Mouse (Mus musculus) left cerebral cortex, adult 18-20 months (tissue): ENCODE results near the gene 3110070M22Rik. TPM values are rescaled to one million over a fixed set of nuclear protein-coding genes. Genes with fewer than 3 reads are reported as not detected.
A peak's percentile ranks its signal among the peaks of the same experiment; 100 is the strongest.
"Not testable (repeated sequence)": the region's sequence is repeated elsewhere in the genome, so short reads cannot be mapped to it uniquely, and the experiment has no call there.

ENCODE experiments used
- DNase-seq, 2 experiments: peaks; one replicate each; pipeline ENCODE4 v3.0.0; 2021 to 2022; ENCODE audit warnings: low spot score in 2 of 2, mixed read lengths in 1 of 2
- long read RNA-seq, 2 experiments: library from polyadenylated mRNA; stranded (forward); transcript quantifications; one replicate each; pipeline ENCODE4 v2.0.0; 2021
- total RNA-seq, 2 experiments: library from RNA; stranded (reverse); gene quantifications; 2 replicates each; pipeline ENCODE4 v1.2.3; 2021

Gene 3110070M22Rik
- 1 to 10 TPM; 2.5 to 3.2 TPM for total RNA-seq
- long read RNA-seq, experiment 1 = 0 reads
- long read RNA-seq, experiment 2, partial matches to known transcripts = 0 of 2 reads
- long read RNA-seq, experiment 2, other reads (novel, unspliced or antisense) = 0 of 2 reads

- DNase-seq = peak; percentile 81 to 95
Measured at GRCm38 (mm10) chr13:119487880-119488580, at the start of gene 3110070M22Rik, which contains the start of gene Tmem267. 3110070M22Rik (minus strand) TSS chr13:119488383. Tmem267 (plus strand) TSS chr13:119488039.

- not testable (repeated sequence) for DNase-seq
Measured at GRCm38 (mm10) chr13:119494938-119495337, 6.8 kb upstream of the 3110070M22Rik start.

GRCm38 (mm10) chr13:119492083-119492482 is 3.9 kb upstream of the 3110070M22Rik start:
- DNase-seq = not testable (repeated sequence)

DNA sequence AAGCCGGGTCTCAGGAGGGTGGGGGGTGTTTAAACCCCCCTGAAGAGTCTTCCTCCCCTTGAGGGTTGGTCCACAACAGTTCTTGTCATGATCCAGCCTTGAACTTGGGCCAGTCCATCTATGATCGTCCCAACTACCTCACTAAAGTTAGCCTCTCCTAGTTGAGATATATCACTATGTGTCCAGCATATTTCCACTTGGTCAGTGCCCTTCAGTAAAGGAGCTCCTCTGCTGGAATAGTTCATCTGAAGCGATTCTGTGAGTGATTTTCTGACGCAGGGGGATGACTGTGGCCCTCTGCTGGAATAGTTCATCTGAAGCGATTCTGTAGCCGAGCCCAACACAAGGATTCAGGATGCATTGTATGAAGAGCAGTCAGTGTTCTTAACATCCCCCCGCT is 829 bp downstream of the 3110070M22Rik start:
- no peak for DNase-seq

DNA sequence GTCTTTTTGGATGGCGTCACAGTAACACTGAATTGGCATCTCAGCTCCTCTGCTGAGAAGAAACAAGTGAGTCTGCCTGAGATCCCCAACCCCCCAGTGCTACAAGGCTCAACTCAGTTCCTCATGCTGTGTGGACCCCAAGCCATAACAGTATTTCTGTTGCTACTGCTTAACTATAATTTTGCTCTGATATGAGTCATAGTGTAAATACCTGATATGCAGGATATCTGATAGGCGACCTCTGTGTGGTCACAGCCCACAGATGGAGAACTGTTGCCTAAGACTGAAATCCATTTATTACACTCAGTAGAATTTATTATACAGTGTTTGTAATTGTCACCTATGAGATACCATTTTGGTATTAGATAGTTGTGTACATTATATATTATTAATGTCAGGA is 10.4 kb downstream of the 3110070M22Rik start:
- no peak for DNase-seq

GRCm38 (mm10) chr13:119476631-119477030 is 11.6 kb downstream of the 3110070M22Rik start:
- no peak for DNase-seq

- peak; percentile 86 to 90 for DNase-seq
Measured at GRCm38 (mm10) chr13:119462596-119463560, 25.3 kb downstream of the 3110070M22Rik start, which contains the start of gene 4833420G17Rik. 4833420G17Rik (plus strand) TSS chr13:119462768.

DNA sequence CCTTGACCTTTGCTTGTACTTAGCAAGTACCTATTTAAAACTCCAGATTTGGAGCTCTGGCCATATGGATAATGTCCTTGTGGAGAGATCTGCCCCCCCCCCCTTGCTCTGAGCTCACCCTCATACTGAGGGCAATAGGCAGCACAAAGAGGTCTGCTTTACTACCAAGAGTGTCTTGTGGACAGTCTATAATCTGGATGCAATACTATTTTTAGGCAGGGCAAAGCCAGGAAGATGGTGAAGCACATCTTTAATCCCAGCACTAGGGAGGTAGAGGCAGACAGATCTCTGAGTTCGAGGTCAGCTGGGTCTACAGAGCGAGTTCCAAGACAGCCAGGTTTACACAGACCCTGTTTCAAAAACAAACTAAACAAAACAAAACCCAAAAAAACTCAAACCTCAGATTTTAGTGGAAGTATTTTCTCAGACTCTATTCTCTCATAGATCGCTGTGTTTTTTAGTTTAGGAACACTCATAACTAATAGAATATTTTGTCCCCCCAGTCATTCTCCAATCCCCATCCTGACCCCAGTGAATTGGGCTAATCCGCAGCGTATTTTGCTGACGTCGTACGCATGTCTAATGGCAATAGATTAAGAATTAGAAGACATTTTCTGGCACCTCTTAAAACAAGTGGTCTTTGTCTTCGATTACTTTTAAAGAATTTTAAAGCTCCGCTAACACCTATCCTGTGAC is 26.1 kb downstream of the 3110070M22Rik start:
- no peak for DNase-seq

GRCm38 (mm10) chr13:119456342-119456741 is 31.8 kb downstream of the 3110070M22Rik start:
- no peak for DNase-seq

GRCm38 (mm10) chr13:119455082-119455481 is 33.1 kb downstream of the 3110070M22Rik start:
- no peak for DNase-seq

DNA sequence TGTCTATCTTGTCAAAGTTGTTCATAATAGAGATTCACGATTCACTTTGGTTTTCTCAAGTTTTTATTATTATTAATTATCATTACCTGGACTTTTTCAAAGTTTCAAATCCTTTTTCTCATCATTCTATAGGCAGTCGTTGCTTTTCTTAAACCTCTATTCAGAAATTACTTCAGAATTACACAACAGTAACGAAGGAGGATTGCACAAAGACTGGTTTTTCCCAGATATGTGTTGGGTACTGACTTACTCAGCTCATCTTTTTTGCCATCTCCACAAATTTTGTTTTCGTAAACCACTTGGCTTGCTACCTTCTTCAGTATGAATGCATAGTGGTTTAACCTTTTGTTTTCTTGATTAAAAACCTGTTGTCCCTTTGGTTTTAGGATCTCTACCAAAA is 34.6 kb downstream of the 3110070M22Rik start:
- no peak for DNase-seq

DNA sequence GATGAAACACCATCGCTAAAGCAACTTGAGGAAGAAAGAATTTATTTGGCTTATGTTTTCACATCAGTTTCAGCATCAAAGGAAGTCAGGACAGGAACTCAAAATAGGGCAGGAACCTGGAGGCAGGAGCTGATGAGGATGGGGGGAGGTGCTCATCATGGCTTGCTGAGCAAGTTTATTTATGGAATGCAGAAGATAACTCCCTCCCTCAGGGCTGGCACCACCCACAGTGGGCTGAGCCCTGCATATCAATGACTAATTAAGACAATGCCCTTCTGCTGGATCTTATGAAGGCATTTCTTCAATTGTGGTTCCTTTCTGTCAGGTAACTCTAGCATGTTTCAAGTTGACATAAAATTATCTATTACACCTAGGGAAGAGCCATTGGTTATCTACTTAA is 45.9 kb downstream of the 3110070M22Rik start:
- no peak for DNase-seq

Other genes starting within 250 kb of the 3110070M22Rik start
- gene Paip1, start 59.8 kb downstream of the 3110070M22Rik start, total RNA-seq = 100 to 1,000 TPM; 103 to 107 TPM
- gene 4833420G17Rik, start 25.6 kb downstream of the 3110070M22Rik start, total RNA-seq = 10 to 100 TPM; 23.3 to 24.1 TPM
- 10 to 100 TPM; 24.4 to 28.4 TPM for gene Tmem267, start 344 bp downstream of the 3110070M22Rik start, total RNA-seq
- 1 to 10 TPM; 1.0 to 1.2 TPM for gene Ccl28, start 135.4 kb upstream of the 3110070M22Rik start, total RNA-seq
- gene Hmgcs1, start 202.0 kb upstream of the 3110070M22Rik start, total RNA-seq = 100 to 1,000 TPM; 271 to 300 TPM